Mouse (Mus musculus) naive thymus-derived CD4-positive, alpha-beta T cell, adult 2 months (primary cell): Measurements from ENCODE around the gene Asns.
A peak's percentile ranks its signal among the peaks of the same experiment; 100 is the strongest.

Source experiments
- DNase-seq: peaks from one replicate; pipeline ENCODE4 v3.0.0-alpha.2; 2011; ENCODE audit warnings: low read depth

Gene Asns

DNA sequence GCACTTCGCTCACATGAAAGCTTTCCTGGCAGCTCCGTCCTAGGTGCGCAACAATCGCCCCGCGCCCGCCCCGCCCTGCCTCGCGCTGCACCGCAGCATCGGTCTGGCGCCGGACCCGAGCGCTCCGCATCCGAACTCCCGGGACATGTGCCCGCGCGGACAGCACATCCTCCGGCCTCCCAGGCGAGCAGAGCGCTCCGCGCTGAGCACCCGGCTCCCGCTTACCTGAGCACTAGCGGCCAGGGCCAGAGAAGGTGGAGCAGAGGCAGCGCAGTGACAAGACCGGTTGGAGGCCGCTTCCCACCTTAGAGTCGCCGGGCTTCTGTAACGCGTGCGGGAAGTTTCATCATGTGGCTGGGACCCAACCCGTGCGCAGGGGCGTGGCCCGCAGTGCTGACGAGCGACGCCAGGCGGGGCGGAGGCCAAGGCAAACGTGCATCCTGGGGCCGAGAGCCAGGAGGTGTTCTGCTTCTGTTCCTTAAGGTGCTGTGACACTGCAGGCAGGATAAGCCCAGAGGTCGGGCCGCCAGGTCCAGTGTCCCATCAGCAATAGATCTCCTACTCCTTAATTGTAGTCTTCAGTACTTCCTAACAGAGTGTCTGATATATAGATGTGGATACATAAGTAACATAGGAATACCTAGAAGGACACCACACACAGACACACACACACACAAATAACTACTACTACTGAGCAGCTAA, at the start of gene Asns:
Gene Asns, minus strand, starts transcription at position 371 of the 702 bp plus-strand sequence.
- DNase-seq, result peak; percentile 5

DNA sequence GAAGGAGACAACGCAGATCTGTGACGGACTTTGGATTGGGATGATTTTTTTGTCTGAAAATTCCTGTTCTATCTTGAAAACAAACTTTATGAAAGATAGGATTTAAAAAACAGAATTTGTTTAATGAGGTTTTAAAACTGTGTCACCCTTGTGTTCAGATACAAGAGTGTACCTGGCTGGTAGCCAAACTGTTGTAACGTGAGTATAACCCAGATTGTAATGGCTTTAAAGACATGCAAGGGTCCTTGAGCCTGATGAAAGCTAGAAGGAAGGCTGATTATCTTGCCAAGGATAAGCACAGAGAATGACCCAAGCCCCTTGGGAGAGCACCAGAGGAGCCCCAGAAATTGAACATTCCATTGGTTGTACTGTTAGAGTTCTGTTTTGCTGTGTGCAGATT, 48.7 kb upstream of the Asns start:
- no peak for DNase-seq

DNA sequence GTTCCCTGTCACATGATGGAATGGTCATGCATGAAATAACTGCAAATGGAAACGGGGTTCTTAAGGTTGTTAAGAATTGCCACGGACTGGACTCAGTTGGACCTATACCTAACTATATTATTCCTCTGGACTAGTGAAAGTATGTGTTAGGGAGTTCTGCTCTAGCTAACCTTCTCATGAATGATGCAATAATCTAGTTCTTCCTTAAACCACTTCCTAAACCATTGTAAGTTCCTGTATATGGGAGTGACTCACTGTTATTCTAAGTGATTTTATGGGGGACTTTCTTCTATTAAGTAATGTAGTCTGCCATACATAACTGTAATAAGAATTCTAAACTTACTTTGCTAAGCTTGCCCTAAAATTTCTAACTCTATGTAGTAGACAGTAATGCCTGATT, 44.8 kb upstream of the Asns start:
- DNase-seq, result no peak

DNA sequence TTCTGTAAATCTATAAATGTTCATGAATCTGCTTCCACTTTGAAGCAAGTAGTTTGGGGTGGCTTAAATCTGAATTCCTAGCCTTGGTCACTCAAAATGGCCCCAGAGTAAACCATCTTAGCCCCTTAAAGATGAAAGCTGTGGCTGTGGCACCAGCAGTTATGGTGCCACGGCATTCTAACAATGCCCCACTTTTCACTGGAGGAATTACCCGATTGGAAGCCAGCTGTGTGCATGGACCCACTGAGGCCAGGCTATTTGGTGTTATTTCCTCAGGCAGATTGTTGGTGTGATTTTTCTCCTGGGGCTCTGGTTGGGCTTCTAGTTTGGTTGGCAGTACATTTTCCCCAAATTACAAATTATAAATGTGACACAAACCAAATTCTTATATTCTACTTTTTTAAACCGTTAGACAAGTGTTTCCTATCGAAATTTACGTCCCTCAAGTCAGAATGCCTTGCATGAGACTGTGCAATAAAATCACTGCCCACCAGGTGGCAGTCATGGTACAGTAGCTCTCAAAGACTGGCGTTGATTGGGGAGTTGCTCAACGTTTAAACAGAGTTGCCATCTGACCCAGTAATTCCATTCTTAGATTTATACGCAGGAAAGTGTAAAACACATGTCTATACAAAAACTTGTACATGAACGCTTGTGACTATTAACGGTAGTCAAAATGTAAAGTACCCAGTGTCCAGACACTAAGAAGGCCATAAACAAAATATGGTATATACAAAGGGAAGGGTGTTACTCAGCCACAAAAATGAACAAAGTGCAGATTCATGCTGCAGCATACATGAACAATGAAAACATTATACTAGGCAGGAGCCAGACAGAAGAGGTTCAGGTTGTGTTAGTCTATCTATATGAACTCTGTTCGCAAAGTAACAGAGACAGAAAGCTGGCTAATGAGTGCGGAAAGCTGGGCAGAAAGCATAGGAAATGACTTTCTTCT, 40.0 kb upstream of the Asns start:
- DNase-seq, result peak; percentile 83

DNA sequence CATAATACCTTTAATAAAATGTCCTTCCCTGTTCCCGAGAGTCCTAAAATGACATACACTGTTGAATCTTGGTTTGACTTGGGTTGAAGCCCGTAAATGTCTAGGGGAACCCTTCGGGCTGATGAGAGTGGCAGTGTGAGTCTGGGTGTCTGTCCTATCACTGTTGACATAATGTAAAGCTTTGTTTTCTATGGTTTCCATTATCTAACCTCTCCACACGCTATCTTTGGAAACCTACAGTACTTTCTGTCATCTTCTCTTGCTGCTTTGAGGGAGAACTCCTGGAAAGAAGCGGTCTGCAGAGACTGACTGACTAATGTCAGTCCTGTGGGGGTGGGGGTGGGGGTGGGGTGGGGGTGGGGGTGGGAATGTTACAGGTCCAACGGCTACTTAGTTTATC, 39.0 kb upstream of the Asns start:
- no peak for DNase-seq

DNA sequence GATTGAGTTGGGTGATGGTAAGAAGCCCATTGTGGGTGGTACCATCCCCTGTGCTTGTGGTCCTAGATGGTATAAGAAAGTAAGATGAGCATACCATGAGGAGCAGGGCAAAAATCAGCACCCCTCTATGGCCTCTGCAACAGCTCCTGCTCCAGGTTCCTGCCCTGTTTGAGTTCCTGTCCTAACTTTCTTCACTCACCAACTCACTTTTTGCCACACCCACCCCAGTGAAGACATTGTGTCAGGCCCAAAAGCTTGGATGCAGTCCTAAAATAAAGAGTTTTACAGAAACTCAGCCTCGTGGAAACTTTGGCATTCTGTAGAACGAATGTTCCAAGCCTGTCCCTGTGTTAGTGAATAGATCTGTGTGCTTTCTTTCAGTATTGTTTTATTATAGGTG, 36.1 kb upstream of the Asns start:
- DNase-seq, result no peak

DNA sequence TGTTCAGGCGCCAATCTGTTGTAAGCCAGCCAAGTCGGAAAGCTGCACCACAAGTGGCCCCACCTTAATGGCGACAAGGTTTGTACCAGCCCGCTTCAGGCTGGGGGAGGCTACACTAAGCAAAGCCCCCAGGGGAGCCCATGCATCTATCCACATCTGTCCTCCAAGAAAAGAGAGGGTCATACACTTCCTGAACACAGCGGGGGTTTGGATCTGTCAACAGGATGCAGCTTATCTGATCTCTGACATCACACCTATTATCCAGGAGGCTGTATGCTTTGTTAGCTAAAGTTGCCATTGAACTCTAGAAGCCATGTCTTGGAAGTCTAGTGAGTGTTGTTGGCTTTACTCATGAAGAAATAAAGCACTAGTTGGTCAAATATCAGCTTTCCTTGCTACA, 35.2 kb upstream of the Asns start:
- no peak for DNase-seq

DNA sequence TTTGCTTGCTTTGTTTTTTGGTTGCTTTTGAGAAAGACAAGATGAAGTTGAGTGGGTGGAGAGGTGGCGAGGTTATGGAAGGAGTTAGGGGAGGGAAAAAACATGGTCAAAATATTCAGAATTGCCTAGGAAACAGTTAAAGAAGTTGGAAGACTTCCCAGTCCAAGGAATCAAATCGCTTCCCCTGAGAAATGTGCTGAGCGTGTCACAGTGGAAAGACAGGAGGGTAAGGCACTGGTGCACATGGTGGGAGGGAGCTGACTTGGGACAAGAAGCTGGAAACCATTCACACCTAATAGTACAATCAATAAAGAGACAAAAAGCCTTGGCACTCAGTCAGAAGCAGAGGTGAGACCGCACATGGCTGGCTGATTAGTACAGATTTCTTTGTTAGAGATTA, 23.2 kb upstream of the Asns start:
- no peak for DNase-seq

DNA sequence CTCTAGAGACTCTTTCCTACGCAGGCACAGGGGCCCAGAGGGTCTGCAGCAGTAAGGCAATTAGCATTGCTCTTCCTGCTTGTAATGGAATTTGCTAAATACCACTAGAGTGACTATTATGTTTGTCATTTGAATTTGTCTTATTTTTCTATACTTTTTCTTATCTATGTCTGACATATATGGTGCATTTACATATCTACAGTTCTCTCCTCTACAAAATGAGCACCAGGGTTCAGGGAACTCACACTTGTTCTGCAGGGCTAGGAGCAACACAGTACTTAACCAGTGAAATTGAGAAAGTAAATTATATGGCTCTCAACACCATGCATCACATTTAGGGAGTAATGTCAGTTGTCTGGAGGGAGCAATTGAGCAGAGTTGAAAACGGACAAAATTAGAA, 21.2 kb upstream of the Asns start:
- DNase-seq, result no peak

DNA sequence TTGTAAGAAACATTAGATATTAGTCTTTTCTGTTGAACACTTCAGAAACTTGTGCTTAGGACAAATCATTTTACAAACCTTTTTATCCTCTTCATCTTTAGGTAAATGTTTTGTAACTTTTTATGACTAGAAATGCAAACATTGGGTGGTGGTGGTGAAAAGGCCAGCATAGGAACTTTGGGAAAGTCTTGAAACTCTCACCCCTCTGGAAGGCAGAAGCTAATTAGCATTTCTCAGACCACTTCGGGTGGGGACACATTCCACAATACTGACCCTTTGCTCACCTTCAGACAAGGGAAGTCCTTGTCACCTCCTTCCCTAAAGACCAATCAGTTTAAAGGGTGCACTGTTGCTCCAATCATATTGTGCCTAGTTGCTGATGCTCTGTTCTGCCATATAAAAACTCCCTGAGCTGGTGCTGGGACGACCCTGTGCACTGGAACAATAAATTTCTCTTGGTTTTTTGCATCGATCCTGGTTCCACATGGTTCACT, 18.8 kb upstream of the Asns start:
- no peak for DNase-seq

DNA sequence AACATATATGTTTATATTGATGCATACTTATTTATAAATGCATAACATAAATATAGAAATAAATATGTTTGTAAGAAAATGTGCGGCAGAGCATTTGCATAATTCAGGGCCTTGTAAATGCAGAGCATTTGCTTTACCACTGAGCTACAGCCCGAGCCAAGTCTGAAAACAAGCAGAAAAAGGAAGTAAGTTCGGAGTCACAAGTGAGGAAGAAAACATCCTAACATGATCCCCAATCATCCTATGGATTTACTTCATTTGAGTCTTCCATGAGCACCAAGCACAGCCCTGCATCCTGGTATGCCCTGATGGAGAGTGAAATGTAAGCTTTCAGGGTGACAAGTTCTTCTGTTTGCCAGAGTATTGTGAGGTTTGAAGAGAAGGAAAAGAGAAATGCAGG, 15.2 kb upstream of the Asns start:
- no peak for DNase-seq

DNA sequence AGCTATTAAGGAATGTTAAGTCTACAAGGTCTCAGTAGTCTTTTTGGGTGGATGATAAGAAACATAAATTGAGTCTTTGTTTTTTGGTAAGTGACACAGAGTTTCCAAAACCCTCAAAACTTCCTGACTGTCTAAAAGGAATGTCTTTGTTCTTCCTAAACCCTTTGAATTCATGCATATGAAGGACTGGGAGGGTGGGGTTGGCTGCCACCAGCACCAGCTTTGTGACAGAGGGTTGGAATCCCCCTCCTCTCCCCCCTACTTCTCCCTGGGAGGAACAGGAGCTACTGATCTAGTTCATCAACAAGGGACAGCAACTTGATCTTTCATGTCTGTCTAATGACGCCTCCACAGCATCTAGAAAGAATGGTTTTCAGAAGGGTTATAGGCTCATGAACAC, 13.7 kb upstream of the Asns start:
- DNase-seq, result no peak

DNA sequence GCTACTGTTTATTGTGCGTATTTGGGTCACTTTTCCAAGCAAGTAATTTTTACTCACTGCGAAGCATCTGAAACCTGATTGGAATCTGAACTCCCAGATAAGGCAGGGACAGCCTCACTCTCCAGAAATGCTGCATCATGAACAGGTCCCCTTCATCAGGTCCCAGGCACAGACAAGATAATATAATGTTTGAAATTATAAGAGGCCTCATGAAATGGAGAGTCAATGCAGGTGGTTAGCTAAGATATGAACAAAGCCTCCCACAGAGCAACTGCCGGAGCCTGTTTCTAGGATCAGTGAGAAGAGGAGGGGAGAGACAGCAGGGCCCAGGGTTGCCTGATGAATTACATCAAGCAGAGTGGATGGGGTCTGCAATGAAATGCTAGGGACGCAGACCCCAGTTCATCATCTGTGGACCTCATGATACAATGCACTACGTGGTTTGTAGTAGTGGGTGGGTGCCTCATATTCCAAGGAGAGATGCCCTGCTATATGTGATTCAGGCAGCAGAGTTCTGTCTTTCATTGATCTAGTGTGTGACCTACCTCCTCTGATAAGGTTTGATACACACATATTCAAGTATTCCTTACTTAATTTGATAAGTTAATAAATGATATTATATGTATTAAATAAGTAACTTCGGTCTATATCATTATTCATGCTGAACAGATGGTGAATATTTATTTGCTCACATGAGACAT, 5.1 kb upstream of the Asns start:
- DNase-seq, result no peak

DNA sequence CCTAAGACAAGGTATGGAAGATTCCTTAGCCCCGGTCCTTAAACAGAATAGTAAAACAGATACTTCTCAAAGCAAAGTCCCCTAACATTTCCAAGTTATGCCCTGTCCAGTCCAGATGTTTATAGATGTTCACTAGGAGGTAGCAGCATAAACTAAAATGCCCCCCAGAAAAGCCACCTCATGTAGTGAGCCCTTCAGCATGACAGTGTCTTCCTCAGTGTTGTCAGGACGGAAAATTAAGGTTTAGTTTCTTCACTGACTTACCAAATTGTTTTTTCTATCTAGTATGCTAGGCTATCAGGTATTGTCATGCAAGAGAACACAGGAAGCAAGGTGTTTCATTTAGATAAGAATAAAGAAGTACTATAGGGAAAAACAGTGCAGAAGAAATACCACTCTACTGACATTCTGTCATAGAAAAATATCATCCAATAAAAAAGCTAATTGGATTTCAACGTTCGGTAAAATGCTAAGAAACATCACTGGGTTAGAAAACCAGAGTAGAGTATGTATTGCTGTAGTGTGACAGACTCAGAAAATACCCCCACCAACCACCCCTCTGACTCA, 4.1 kb upstream of the Asns start:
- DNase-seq, result no peak

DNA sequence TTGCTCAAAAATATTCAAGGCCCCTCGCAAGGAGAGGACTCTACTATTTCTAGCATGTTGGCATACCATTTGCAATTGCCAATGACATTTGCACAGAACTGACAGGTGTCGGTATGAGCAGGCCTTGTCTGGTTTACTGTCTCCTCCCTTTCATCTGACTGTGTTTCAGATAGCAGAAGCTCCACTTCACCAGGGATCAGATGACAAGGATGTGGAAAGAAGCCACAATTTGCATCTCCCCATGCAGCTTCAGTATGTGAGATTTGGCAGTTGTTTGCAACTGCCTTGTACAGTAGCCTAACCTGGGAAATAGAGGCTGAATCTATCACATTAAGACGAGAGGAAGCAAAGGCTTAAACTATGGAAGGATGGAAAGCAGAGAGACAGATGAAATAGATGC, 3.6 kb upstream of the Asns start:
- DNase-seq, result no peak

DNA sequence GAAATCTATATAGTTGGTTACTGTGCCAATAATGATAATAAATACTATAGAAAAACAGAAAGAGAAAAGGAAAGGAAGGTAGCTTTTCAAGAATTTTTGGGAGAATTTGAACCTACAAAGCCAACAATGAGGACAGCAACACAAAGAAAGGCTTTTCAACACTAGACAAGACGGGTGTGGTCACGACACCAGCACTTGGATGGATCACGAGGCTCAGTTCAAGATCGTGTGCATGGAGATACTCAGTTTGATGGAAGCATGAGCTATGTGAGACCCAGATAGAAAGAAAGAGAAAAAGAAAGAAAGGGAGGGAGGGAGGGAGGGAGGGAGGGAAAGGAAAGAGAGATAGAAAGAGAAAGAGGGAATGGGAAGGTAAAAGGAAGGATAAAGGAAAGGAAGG, 2.8 kb upstream of the Asns start:
- DNase-seq, result no peak

DNA sequence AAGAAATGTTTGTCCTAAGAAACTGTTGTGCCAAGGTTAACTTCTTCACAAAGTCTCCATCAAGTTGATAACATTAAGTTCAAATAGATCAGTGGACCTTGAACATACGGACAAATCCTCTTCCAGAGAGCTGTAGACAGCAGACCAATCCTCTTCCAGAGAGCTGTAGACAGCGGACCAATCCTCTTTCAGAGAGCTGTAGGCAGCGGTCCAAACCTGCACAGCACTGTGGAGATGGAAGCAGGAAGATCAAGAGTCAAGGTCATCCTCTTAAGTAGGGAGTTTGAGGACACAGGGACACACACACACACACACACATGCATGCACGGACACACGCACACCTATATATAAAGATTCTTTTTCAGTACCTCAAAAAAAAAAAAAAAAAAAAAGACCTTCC, 612 bp upstream of the Asns start:
- no peak for DNase-seq

DNA sequence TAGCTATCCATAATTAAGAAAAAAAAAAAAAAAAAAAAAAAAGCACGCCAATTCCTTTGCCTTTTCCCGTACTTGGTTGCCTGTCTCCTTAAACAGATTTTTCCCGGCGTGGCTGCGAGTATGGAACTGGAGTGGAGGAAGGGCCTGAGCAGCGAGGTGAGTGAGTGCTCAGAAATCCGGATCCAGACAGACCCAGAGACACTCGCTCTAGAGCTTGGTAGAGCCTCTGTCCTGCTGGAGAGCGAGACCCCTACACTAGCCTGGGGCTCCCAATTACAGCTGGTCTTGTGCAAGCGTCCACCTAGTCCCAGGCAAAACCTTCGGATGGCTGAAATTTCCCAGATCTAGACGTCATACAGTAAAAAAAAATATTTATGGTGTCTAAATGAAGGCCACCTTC, 603 bp downstream of the Asns start:
- no peak for DNase-seq

DNA sequence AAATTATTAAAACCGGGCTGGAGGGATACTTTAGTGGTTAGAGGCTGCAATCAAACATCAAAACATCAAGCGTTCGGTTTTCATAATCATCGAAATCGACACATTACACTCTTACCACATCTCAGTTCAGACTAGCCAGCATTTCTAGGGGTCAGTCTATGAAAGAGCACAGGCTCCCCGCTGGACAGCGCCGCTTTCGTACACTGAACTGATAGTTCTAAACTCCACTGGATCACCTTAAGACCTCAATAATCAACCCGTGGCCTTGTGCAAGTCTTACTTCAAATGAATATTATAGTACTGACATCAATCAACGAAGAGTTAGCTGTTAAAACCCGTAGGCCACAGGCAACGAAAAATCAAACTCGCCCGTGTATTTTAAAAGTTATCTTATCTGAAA, 1.0 kb downstream of the Asns start:
- no peak for DNase-seq

DNA sequence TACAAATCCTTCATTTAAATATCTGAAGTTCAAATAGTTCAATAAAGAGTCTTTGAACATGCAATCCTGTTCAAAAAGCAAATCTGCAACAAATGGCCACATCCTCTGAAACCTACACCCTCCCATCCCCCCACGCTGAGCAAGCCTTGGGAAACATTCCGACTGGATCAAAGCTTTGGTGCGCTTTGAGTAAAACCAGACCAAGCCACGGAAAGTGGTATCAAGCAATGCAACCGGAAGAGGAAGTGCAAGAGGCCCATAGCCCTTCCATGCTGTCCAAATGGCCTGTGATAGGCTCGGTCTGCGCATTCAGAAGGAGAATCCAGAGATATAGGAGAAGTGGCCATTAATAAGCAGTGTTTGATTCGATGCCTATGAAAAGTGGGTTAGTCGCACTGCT, 2.6 kb downstream of the Asns start:
- DNase-seq, result no peak

DNA sequence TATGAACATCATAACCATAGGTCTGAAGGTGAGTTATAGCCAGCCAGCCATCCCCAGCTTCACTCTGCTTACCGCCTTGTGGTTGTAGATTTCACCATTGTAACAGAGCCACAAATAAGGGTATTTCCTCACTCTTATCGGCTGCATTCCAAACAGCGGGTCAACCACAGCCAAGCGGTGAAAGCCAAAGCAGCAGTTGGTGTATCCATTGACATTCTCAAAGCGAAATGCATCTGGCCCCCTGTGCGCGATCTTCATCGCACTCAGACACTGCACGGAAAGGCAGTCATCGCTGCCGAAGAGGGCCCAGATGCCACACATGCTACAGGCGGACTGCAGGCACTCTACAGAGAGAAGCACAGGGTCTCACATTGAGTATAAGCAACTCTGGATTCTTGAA, 3.9 kb downstream of the Asns start:
- no peak for DNase-seq

DNA sequence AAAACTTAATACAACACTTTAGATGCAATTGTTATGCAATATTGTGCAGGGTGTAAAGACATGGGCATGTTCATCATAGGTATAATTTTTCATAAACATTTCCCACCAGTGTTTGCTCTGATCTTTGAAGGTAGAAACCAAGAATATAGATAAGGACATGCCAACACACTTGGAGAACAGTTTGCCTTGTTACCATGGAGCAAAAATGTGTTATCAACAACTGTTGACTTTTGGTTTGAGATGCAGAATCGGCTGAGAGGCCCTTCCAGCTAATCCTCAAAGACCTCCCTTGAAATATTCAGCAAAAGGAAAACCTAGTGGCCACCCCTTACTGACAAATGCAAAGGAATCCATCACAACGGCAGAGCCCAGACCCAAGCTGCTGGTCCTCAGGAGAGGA, 7.0 kb downstream of the Asns start:
- DNase-seq, result no peak
